Mouse (Mus musculus): ENCODE measurements at regions not wholly inside any gene's neighbourhood (a gene's known extent, or its start where the extent isn't known, plus 50 kb on each side); places are given as distances from the start of the nearest gene placed in this dataset.

GRCm38 (mm10) chr13:99754701-99755100 is 146.2 kb downstream of the Cartpt start:
- no peak for ATAC-seq (ENCODE audit: insufficient number of reproducible peaks, insufficient read depth, low FRiP score, low TSS enrichment, low read depth)
- Histone ChIP-seq H3K4me3 (replicated peaks) (no peak overlapping the region), H3K9me3 (no peaks in the 10 kb centered on the region), H3K4me2 (no peak overlapping the region), H3K36me3 (no peaks in the 10 kb centered on the region), H3K27ac (no peak overlapping the region), H3K4me1 (replicated peaks) (no peaks in the 10 kb centered on the region), H3K9ac (replicated peaks) (no peak overlapping the region), H3K27me3 (no peaks in the 10 kb centered on the region)
- WGBS = 83% methylated on average over 5 of the region's 5 CpGs

- Histone ChIP-seq H3K27me3 (no peaks in the 10 kb centered on the region), H3K9me3 (no peaks in the 10 kb centered on the region), H3K4me1 (replicated peaks) (no peaks in the 10 kb centered on the region), H3K27ac (no peak overlapping the region), H3K4me2 (no peak overlapping the region), H3K4me3 (replicated peaks) (no peak overlapping the region), H3K9ac (replicated peaks) (no peak overlapping the region), H3K36me3 (no peaks in the 10 kb centered on the region)
- 66% methylated on average over 5 of the region's 5 CpGs for WGBS
- no peak for ATAC-seq (ENCODE audit: insufficient number of reproducible peaks, insufficient read depth, low FRiP score, low TSS enrichment, low read depth)
Measured at GRCm38 (mm10) chr13:99754251-99754652, 146.6 kb downstream of the Cartpt start.

GRCm38 (mm10) chr13:99753526-99753925 is 147.4 kb downstream of the Cartpt start:
- Histone ChIP-seq H3K4me1 (replicated peaks) (no peaks in the 10 kb centered on the region), H3K4me2 (no peak overlapping the region), H3K27ac (no peak overlapping the region), H3K27me3 (no peaks in the 10 kb centered on the region), H3K36me3 (no peaks in the 10 kb centered on the region), H3K4me3 (replicated peaks) (no peak overlapping the region), H3K9me3 (no peaks in the 10 kb centered on the region), H3K9ac (replicated peaks) (no peak overlapping the region)
- ATAC-seq (ENCODE audit: insufficient number of reproducible peaks, insufficient read depth, low FRiP score, low TSS enrichment, low read depth) = no peak
- WGBS = 85% methylated on average over 3 of the region's 3 CpGs

GRCm38 (mm10) chr13:99750729-99751128 is 150.2 kb downstream of the Cartpt start:
- no peaks in the 10 kb centered on the region for H3K27me3 ChIP-seq
- no peak for ATAC-seq (ENCODE audit: insufficient number of reproducible peaks, insufficient read depth, low FRiP score, low TSS enrichment, low read depth)

GRCm38 (mm10) chr13:99749342-99749741 is 151.5 kb downstream of the Cartpt start:
- Histone ChIP-seq H3K4me3 (replicated peaks) (no peak overlapping the region), H3K4me2 (no peak overlapping the region), H3K27ac (no peak overlapping the region), H3K9ac (replicated peaks) (no peak overlapping the region), H3K4me1 (replicated peaks) (peaks cover 7% of the 10 kb centered on the region; the same call in 1 of the 2 replicates), H3K36me3 (no peaks in the 10 kb centered on the region), H3K27me3 (no peaks in the 10 kb centered on the region), H3K9me3 (no peaks in the 10 kb centered on the region)
- ATAC-seq (ENCODE audit: insufficient number of reproducible peaks, insufficient read depth, low FRiP score, low TSS enrichment, low read depth) = no peak
- WGBS = 81% methylated on average over 6 of the region's 6 CpGs

More at GRCm38 (mm10) chr13:99750729-99751128, 150.2 kb downstream of the Cartpt start:
- Histone ChIP-seq H3K4me2 (no peak overlapping the region), H3K4me3 (replicated peaks) (no peak overlapping the region), H3K4me1 (replicated peaks) (no peaks in the 10 kb centered on the region), H3K9ac (replicated peaks) (no peak overlapping the region), H3K36me3 (no peaks in the 10 kb centered on the region), H3K9me3 (no peaks in the 10 kb centered on the region), H3K27ac (no peak overlapping the region)
- WGBS = 68% methylated on average over 8 of the region's 8 CpGs

GRCm38 (mm10) chr13:99748128-99748527 is 152.8 kb downstream of the Cartpt start:
- no peak overlapping the region for H3K4me3 ChIP-seq (replicated peaks)

GRCm38 (mm10) chr13:99745526-99745925 is 155.4 kb downstream of the Cartpt start:
- Histone ChIP-seq H3K27me3 (no peaks in the 10 kb centered on the region), H3K36me3 (no peaks in the 10 kb centered on the region), H3K4me2 (no peak overlapping the region), H3K9ac (replicated peaks) (no peak overlapping the region), H3K9me3 (no peaks in the 10 kb centered on the region), H3K4me3 (replicated peaks) (no peak overlapping the region), H3K4me1 (replicated peaks) (peaks cover 7% of the 10 kb centered on the region), H3K27ac (no peak overlapping the region)
- WGBS = 76% methylated on average over 6 of the region's 6 CpGs
- ATAC-seq (ENCODE audit: insufficient number of reproducible peaks, insufficient read depth, low FRiP score, low TSS enrichment, low read depth) = no peak

More at GRCm38 (mm10) chr13:99748128-99748527, 152.8 kb downstream of the Cartpt start:
- Histone ChIP-seq H3K27me3 (no peaks in the 10 kb centered on the region), H3K36me3 (no peaks in the 10 kb centered on the region), H3K4me1 (replicated peaks) (peaks cover 7% of the 10 kb centered on the region), H3K9me3 (no peaks in the 10 kb centered on the region), H3K9ac (replicated peaks) (no peak overlapping the region), H3K27ac (no peak overlapping the region), H3K4me2 (no peak overlapping the region)
- WGBS = 85% methylated on average over 9 of the region's 9 CpGs
- no peak for ATAC-seq (ENCODE audit: insufficient number of reproducible peaks, insufficient read depth, low FRiP score, low TSS enrichment, low read depth)

- Histone ChIP-seq H3K9me3 (no peaks in the 10 kb centered on the region), H3K4me1 (replicated peaks) (peaks cover 7% of the 10 kb centered on the region), H3K4me3 (replicated peaks) (no peak overlapping the region), H3K27me3 (no peaks in the 10 kb centered on the region), H3K27ac (no peak overlapping the region), H3K4me2 (no peak overlapping the region), H3K36me3 (no peaks in the 10 kb centered on the region), H3K9ac (replicated peaks) (no peak overlapping the region)
- 90% methylated on average over 7 of the region's 7 CpGs for WGBS
- ATAC-seq (ENCODE audit: insufficient number of reproducible peaks, insufficient read depth, low FRiP score, low TSS enrichment, low read depth) = no peak
Measured at GRCm38 (mm10) chr13:99744790-99745120, 156.1 kb downstream of the Cartpt start.

GRCm38 (mm10) chr13:99743952-99744789 is 156.7 kb downstream of the Cartpt start:
- Histone ChIP-seq H3K27ac (no peak overlapping the region), H3K9me3 (no peaks in the 10 kb centered on the region), H3K4me3 (replicated peaks) (no peak overlapping the region), H3K4me2 (no peak overlapping the region), H3K36me3 (no peaks in the 10 kb centered on the region), H3K27me3 (no peaks in the 10 kb centered on the region), H3K4me1 (replicated peaks) (peaks cover 7% of the 10 kb centered on the region), H3K9ac (replicated peaks) (no peak overlapping the region)
- WGBS = 54% methylated on average over 8 of the region's 8 CpGs
- ATAC-seq (ENCODE audit: insufficient number of reproducible peaks, insufficient read depth, low FRiP score, low TSS enrichment, low read depth) = no peak

- no peaks in the 10 kb centered on the region for H3K9me3 ChIP-seq
- H3K9ac ChIP-seq (replicated peaks) = no peak overlapping the region
- H3K4me3 ChIP-seq (replicated peaks) = no peak overlapping the region
- no peak for ATAC-seq (ENCODE audit: insufficient number of reproducible peaks, insufficient read depth, low FRiP score, low TSS enrichment, low read depth)
- no peaks in the 10 kb centered on the region for H3K36me3 ChIP-seq
- H3K27me3 ChIP-seq = no peaks in the 10 kb centered on the region
- no peak overlapping the region for H3K27ac ChIP-seq
- peaks cover 7% of the 10 kb centered on the region for H3K4me1 ChIP-seq (replicated peaks)
- 84% methylated on average over 2 of the region's 2 CpGs for WGBS
- no peak overlapping the region for H3K4me2 ChIP-seq
Measured at GRCm38 (mm10) chr13:99742507-99742906, 158.4 kb downstream of the Cartpt start.

- no peak overlapping the region for H3K9ac ChIP-seq (replicated peaks)
- H3K4me3 ChIP-seq (replicated peaks) = no peak overlapping the region
- WGBS = 60% methylated on average over 2 of the region's 2 CpGs
- ATAC-seq (ENCODE audit: insufficient number of reproducible peaks, insufficient read depth, low FRiP score, low TSS enrichment, low read depth) = no peak
- H3K27ac ChIP-seq = no peak overlapping the region
- H3K4me1 ChIP-seq (replicated peaks) = peaks cover 7% of the 10 kb centered on the region
- no peaks in the 10 kb centered on the region for H3K9me3 ChIP-seq
- H3K4me2 ChIP-seq = no peak overlapping the region
- no peaks in the 10 kb centered on the region for H3K36me3 ChIP-seq
- no peaks in the 10 kb centered on the region for H3K27me3 ChIP-seq
Measured at GRCm38 (mm10) chr13:99741981-99742380, 158.9 kb downstream of the Cartpt start.

GRCm38 (mm10) chr13:99739420-99739819 is 161.5 kb downstream of the Cartpt start:
- 91% methylated on average over 1 of the region's 1 CpGs for WGBS
- Histone ChIP-seq H3K36me3 (no peaks in the 10 kb centered on the region), H3K4me1 (replicated peaks) (peaks cover 5% of the 10 kb centered on the region; the same call in 1 of the 2 replicates), H3K27ac (no peak overlapping the region), H3K27me3 (no peaks in the 10 kb centered on the region), H3K9me3 (no peaks in the 10 kb centered on the region), H3K4me3 (replicated peaks) (no peak overlapping the region), H3K9ac (replicated peaks) (no peak overlapping the region), H3K4me2 (no peak overlapping the region)
- ATAC-seq (ENCODE audit: insufficient number of reproducible peaks, insufficient read depth, low FRiP score, low TSS enrichment, low read depth) = no peak

Measured in limb, embryonic 12.5 days (tissue).